Mouse (Mus musculus) ES-E14 (cell line): Measurements from ENCODE around the gene Terb2. TPM values are rescaled to one million over a fixed set of nuclear protein-coding genes. Genes with fewer than 3 reads are reported as not detected.

ENCODE experiments used
- DNase-seq: peaks from one replicate; pipeline ENCODE4 v3.0.0-alpha.2; 2013; ENCODE audit warnings: low read depth, low spot score
- H3K27ac ChIP-seq: 2 replicates; pipeline ENCODE4 v1.5.1; 2012; ENCODE audit warnings: low read depth, mild to moderate bottlenecking, low read length, moderate library complexity, mixed read lengths; ENCODE audit not compliant: poor library complexity, insufficient read depth, severe bottlenecking
- H3K36me3 ChIP-seq: 2 replicates; pipeline ENCODE4 v1.6.1; 2012; ENCODE audit warnings: mild to moderate bottlenecking, low read length, moderate library complexity, mixed read lengths; ENCODE audit not compliant: control insufficient read depth, poor library complexity, insufficient read depth, severe bottlenecking
- H3K4me1 ChIP-seq, 2 experiments: fragments of 150-350 bp in 1 of 2; sonication (generic) in 1 of 2; 2 replicates each; pipeline ENCODE4 v1.6.1; 2012; ENCODE audit warnings: low read length in 2 of 2, mild to moderate bottlenecking in 1 of 2, mixed read lengths in 1 of 2; ENCODE audit not compliant: control insufficient read depth in 2 of 2, insufficient read depth in 2 of 2, poor library complexity in 1 of 2
- H3K4me3 ChIP-seq, 2 experiments: fragments of 150-350 bp in 1 of 2; sonication (generic) in 1 of 2; 2 replicates each; pipeline ENCODE4 v1.5.1; 2012; ENCODE audit warnings: low read length in 2 of 2, low read depth in 1 of 2, mild to moderate bottlenecking in 1 of 2, mixed read lengths in 1 of 2; ENCODE audit not compliant: insufficient read depth in 1 of 2, poor library complexity in 1 of 2, severe bottlenecking in 1 of 2
- H3K9ac ChIP-seq: 2 replicates; pipeline ENCODE4 v1.6.1; 2012; ENCODE audit warnings: low read depth, mild to moderate bottlenecking, low read length, mixed read lengths; ENCODE audit not compliant: poor library complexity, insufficient read depth, severe bottlenecking
- H3K9me3 ChIP-seq: fragments of 150-350 bp; sonication (generic); 2 replicates; pipeline ENCODE4 v1.6.1; 2012; ENCODE audit warnings: low read depth, mild to moderate bottlenecking, low read length; ENCODE audit not compliant: control insufficient read depth, insufficient read depth
- CHD2 ChIP-seq: IDR thresholded peaks from 2 replicates; pipeline ENCODE4 v1.6.1; 2014; ENCODE audit warnings: mild to moderate bottlenecking, low read depth, low read length, inconsistent platforms
- HCFC1 ChIP-seq: IDR thresholded peaks from 2 replicates; pipeline ENCODE4 v1.6.1; 2012; ENCODE audit warnings: low read length, inconsistent platforms, borderline replicate concordance; ENCODE audit not compliant: insufficient read depth
- MAFK ChIP-seq: IDR thresholded peaks from 2 replicates; pipeline ENCODE4 v1.6.1; 2014; ENCODE audit warnings: mild to moderate bottlenecking, low read depth, low read length, inconsistent platforms; ENCODE audit not compliant: insufficient read depth
- ZC3H11A ChIP-seq: IDR thresholded peaks from 2 replicates; pipeline ENCODE4 v1.6.1; 2012; ENCODE audit warnings: low read depth, mild to moderate bottlenecking, inconsistent platforms, low read length, borderline replicate concordance
- ZNF384 ChIP-seq: IDR thresholded peaks from 2 replicates; pipeline ENCODE4 v1.6.1; 2012; ENCODE audit warnings: low read depth, low read length, inconsistent platforms
- in situ Hi-C, 2 experiments: fragments of 600-800 bp; cut with MboI; formaldehyde crosslinking; loops; one replicate each; pipeline ENCODE4 v1.15.1; 2025; ENCODE audit warnings: low sequenced_read_pairs in 2 of 2, inconsistent platforms in 1 of 2; ENCODE audit not compliant: unreplicated experiment in 2 of 2
- total RNA-seq: library from RNA; depleted of rRNA; stranded (reverse); fragments of 300-350 nt; gene quantifications from 2 replicates; pipeline ENCODE4 v1.2.3, GENCODE M21; 2012

Terb2 gene
- total RNA-seq, 1 experiment: 1.9 TPM

DNA sequence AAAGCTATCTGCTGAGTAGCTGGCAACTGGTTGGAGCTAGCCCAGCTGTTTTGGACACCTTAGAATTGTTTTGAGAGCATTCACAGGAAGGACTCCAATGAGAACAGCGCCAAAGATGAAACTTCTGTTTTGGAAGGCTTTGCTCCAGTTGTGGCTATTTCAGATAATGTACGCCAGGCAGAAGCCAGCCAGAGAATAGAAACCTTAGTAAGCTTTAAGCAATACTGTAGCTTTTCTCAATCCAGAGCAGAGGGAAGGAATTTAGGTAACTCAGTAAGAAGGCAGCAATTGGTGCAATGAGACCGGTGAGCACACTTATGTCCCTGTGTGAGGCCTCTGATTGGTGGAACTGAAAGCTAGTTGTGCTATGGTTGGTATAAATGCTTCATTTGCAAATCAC, 43.0 kb upstream of the Terb2 start:
- no peak for DNase-seq
- no peak overlapping the region for H3K9ac ChIP-seq
- TF ChIP-seq HCFC1 (no peak), ZC3H11A (no peak), CHD2 (no peak), ZNF384 (no peak), MAFK (no peak)
- H3K27ac ChIP-seq: no peak overlapping the region
- no peaks in the 10 kb centered on the region for H3K4me1 ChIP-seq
- in situ Hi-C loops: no loop called here
- H3K9me3 ChIP-seq: no peaks in the 10 kb centered on the region
- H3K36me3 ChIP-seq: no peaks in the 10 kb centered on the region
- no peak overlapping the region for H3K4me3 ChIP-seq

DNA sequence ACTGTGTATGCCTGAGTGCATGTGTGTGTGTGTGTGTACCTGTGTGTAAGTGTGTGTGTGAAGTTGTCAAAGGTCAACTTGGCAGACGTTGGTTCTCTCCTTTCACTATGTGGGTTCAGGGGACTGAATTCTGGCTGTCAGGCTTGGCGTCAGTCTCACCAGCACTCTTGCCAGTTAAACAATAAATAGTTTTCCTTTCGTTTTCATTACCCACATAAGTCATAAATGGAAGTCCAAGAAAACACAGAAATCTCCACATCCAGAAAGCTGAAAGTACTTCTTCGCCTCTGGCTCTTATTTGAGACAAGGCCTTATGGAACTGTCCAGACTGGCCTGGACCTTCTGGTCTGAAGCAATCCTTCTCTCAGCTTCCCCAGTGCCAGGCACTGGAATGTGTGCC, 40.3 kb upstream of the Terb2 start:
- TF ChIP-seq HCFC1 (no peak), ZC3H11A (no peak), CHD2 (no peak), MAFK (no peak), ZNF384 (no peak)
- Histone ChIP-seq H3K9me3 (no peaks in the 10 kb centered on the region), H3K9ac (no peak overlapping the region), H3K4me1 (0 out of 4 replicates have a peak, but pooled peaks cover 0 to 2% of the 10 kb centered on the region in 2 experiments), H3K27ac (no peak overlapping the region), H3K36me3 (no peaks in the 10 kb centered on the region), H3K4me3 (no peak overlapping the region)
- in situ Hi-C loops: no loop called here
- no peak for DNase-seq

DNA sequence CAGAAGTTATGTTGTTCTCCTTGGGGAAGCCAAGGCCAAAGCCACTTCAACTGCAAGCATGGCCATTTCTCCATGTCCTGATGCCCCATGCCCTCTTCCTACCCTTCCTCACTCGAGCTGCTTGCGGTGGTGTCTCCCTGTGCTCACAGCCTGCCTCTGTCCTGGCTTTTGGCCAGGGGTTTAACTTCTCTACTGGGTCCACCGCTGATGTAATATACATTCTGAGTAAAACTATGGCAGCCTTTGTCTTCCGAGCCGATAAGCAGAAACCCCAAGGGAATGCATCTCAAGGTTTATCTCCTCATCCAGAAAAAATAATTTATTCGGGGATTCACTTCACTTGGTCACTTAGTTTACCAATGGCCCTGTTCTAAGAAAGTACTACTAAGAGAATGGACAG, 39.4 kb upstream of the Terb2 start:
- Histone ChIP-seq H3K9ac (no peak overlapping the region), H3K9me3 (no peaks in the 10 kb centered on the region), H3K27ac (no peak overlapping the region), H3K4me3 (no peak overlapping the region), H3K4me1 (0 out of 4 replicates have a peak, but pooled peaks cover 0 to 2% of the 10 kb centered on the region in 2 experiments), H3K36me3 (no peaks in the 10 kb centered on the region)
- no peak for DNase-seq
- TF ChIP-seq HCFC1 (no peak), CHD2 (no peak), ZNF384 (no peak), ZC3H11A (no peak), MAFK (no peak)
- in situ Hi-C loops: no loop called here

DNA sequence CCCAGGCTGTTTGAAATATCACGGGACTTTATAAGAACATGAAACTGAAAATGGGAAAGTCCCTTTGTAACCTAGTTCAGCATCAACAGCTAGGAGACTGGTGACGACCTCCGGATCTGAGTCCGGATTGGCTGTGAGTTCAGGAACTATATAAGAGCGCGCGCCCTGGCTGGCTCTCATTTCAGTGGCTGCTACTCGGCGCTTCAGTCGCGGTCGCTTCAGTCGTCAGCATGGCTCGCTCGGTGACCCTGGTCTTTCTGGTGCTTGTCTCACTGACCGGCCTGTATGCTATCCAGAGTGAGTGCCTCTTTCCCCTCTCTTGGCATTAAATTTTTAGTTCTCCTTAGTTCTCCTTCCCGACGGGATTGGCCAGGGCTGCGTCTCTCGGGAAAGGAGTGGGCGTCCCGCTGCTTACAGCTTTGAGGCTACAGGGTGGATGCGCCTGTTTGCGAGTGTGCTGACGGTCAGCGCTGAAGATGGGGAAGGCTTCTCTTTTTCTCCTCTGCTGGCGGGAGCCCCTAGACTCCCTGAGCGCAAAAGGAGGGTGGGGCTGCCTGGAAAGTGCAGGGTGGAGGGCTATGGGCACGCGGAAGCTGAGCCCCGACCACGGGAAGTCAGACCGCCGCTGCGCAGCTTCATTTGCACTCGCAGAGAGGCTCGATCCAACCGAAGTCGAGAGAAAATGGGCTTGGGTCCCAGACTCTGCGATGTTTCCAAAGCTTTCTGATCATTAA, 38.4 kb upstream of the Terb2 start, which contains the start of gene B2m:
TSS of gene B2m (plus strand) at position 179 of the 734 bp plus-strand sequence.
- DNase-seq: peak; percentile 86
- TF ChIP-seq ZC3H11A (no peak), CHD2 (peak; percentile 93), ZNF384 (no peak), MAFK (no peak), HCFC1 (no peak)
- no peaks in the 10 kb centered on the region; the same call in 1 of the 2 replicates for H3K9me3 ChIP-seq
- H3K27ac ChIP-seq: no peak within 1 kb of the TSS
- H3K9ac ChIP-seq: peak within 1 kb of the TSS; percentile 69
- peak within 1 kb of the TSS; percentile 53 to 66 for H3K4me3 ChIP-seq
- no peaks in the 10 kb centered on the region for H3K36me3 ChIP-seq
- in situ Hi-C loops: no loop called here
- 0 out of 4 replicates have a peak, but pooled peaks cover 0 to 2% of the 10 kb centered on the region in 2 experiments for H3K4me1 ChIP-seq
